Mouse (Mus musculus) midbrain, embryonic 11.5 days (tissue): ENCODE measurements at regions not wholly inside any gene's neighbourhood (a gene's known extent, or its start where the extent isn't known, plus 50 kb on each side); places are given as distances from the start of the nearest gene placed in this dataset.

Source experiments
- ATAC-seq: fragments of 200-750 bp; cut with Nextera tagmentation; 2 replicates; pipeline ENCODE4 v1.8.0; 2017; ENCODE audit warnings: moderate TSS enrichment, moderate library complexity; ENCODE audit not compliant: low FRiP score
- DNase-seq: peaks from one replicate; pipeline ENCODE4 v3.0.0; 2015; ENCODE audit warnings: low spot score; ENCODE audit errors: missing footprints
- H3K27ac ChIP-seq: fragments of 300-500 bp; sonication (generic); 2 replicates; pipeline ENCODE4 v1.5.1; 2014; ENCODE audit warnings: low read depth, low read length
- H3K27me3 ChIP-seq: fragments of 300-500 bp; sonication (generic); 2 replicates; pipeline ENCODE4 v1.6.1; 2014; ENCODE audit warnings: mild to moderate bottlenecking, low read length, moderate library complexity, mixed read lengths; ENCODE audit not compliant: control insufficient read depth, insufficient read depth
- H3K36me3 ChIP-seq: fragments of 300-500 bp; sonication (generic); 2 replicates; pipeline ENCODE4 v1.6.1; 2014; ENCODE audit warnings: mild to moderate bottlenecking, low read length, moderate library complexity, mixed read lengths; ENCODE audit not compliant: control insufficient read depth, insufficient read depth
- H3K4me1 ChIP-seq: fragments of 300-500 bp; sonication (generic); 2 replicates; pipeline ENCODE4 v1.6.1; 2014; ENCODE audit warnings: low read length; ENCODE audit not compliant: control insufficient read depth, insufficient read depth
- H3K4me2 ChIP-seq: fragments of 300-500 bp; sonication (generic); 2 replicates; pipeline ENCODE4 v1.6.1; 2014; ENCODE audit warnings: mild to moderate bottlenecking, moderate library complexity
- H3K4me3 ChIP-seq: fragments of 300-500 bp; sonication (generic); 2 replicates; pipeline ENCODE4 v1.5.1; 2014; ENCODE audit warnings: low read depth, low read length
- H3K9ac ChIP-seq: fragments of 300-500 bp; sonication (generic); 2 replicates; pipeline ENCODE4 v1.6.1; 2014; ENCODE audit warnings: low read length
- H3K9me3 ChIP-seq: fragments of 300-500 bp; sonication (generic); 2 replicates; pipeline ENCODE4 v1.6.1; 2016; ENCODE audit warnings: low read length; ENCODE audit not compliant: control insufficient read depth
- WGBS: fragments of 180-500 bp; shearing (Covaris S2); extraction: QIAGEN DNeasy Blood & Tissue Kit; methylation state at CpG from one replicate; pipeline ENCODE4 v1.1.7; 2014; 5-methylcytosine and 5-hydroxymethylcytosine counted together

DNA sequence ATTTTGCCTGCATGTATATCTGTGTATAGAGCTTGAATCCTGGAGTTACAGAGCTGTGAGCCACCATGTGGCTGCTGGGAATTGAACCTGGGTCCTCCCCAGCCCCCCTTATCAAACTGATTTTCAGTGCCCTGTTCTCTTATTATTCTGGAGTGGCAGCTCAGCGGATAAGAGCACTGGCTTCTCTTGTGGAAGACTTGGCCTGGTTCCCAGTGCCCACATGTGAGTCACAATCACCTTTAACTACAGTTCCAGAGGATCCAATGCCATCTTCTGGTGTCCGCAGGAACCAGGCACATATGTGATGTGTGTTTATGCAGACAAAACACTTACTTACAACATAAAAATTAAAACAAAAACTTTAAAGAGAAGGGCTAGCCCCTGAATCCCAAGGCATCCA, 170.3 kb downstream of the Rpl14 start:
- no peak overlapping the region for H3K9ac ChIP-seq
- no peak for ATAC-seq
- 82% methylated on average over 2 of the region's 2 CpGs for WGBS

DNA sequence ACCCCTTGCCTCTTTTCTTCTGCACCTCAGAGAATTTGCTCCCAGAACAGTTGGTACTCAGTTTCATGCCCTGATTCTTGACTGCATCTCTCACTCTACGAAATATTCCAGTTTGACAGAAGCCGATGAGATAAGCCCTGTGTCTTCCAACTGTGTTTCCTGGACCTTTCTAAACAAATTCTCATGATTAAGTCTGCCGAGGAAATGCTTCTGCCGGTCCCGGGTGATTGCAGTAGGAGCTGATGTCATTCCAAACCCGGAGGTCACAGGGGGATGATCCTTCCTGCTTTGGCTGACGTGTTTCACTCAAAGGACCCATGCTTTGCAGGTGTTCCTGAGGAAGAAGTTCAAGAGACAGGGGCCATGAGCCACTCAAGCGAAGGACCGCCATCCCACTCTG, 172.2 kb downstream of the Rpl14 start:
- Histone ChIP-seq H3K27me3 (no peaks in the 10 kb centered on the region), H3K9me3 (no peaks in the 10 kb centered on the region), H3K4me1 (peaks cover 8% of the 10 kb centered on the region), H3K27ac (no peak overlapping the region), H3K36me3 (no peaks in the 10 kb centered on the region), H3K9ac (no peak overlapping the region), H3K4me3 (no peak overlapping the region), H3K4me2 (no peak overlapping the region)
- no peak for ATAC-seq
- 83% methylated on average over 9 of the region's 9 CpGs for WGBS
- no peak for DNase-seq

More for the DNA sequence above, 170.3 kb downstream of the Rpl14 start:
- no peaks in the 10 kb centered on the region for H3K9me3 ChIP-seq
- H3K4me3 ChIP-seq, result no peak overlapping the region
- H3K27ac ChIP-seq, result no peak overlapping the region
- no peak for DNase-seq
- peaks cover 8% of the 10 kb centered on the region for H3K4me1 ChIP-seq
- no peaks in the 10 kb centered on the region for H3K36me3 ChIP-seq
- H3K27me3 ChIP-seq, result no peaks in the 10 kb centered on the region
- no peak overlapping the region for H3K4me2 ChIP-seq

DNA sequence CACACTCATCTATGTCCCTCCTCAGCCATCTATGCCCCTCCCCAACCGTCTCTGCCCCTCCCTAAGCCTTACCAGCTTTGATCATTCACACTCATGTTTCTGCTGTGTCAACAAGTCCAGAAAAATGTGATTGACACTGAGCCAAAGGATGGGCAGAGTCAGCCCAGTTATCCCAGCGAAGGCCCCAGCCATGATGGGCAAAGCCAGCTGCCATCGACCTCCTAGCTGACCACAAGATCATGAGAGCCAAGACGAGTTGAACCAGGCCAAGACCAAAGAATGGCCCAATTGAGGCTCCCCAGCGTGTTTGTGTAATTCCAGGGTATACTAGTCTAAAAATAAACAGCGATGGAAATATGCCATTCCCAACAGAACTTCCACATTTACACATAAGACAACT, 174.4 kb downstream of the Rpl14 start:
- H3K27ac ChIP-seq, result no peak overlapping the region
- no peaks in the 10 kb centered on the region for H3K27me3 ChIP-seq
- ATAC-seq (no peak), DNase-seq (no peak)
- no peak overlapping the region for H3K4me2 ChIP-seq
- no peak overlapping the region for H3K4me3 ChIP-seq
- H3K9ac ChIP-seq, result no peak overlapping the region
- H3K36me3 ChIP-seq, result no peaks in the 10 kb centered on the region
- H3K9me3 ChIP-seq, result no peaks in the 10 kb centered on the region
- WGBS, result 80% methylated on average over 6 of the region's 6 CpGs
- H3K4me1 ChIP-seq, result no peaks in the 10 kb centered on the region

DNA sequence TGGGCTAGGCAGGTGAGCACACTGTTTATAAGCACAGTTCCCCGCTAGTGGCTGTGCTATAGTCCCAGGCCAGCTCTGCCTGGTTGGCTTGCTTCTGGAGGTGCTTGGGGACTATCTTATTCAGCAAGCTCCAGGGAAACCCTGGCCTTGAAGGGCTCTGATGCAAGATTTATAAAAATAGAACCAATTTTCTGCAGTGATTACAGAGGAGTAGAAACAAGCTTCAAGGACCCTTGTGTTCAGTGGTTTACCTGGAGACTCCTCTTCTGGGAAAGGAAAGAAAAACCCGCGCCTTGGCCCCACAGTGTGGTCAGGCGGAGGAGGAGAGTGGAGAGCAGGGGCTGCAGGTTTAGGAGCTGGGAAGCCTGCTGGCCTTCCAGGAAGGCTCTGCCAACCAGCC, 178.2 kb upstream of the Ctnnb1 start:
- 87% methylated on average over 4 of the region's 4 CpGs for WGBS

DNA sequence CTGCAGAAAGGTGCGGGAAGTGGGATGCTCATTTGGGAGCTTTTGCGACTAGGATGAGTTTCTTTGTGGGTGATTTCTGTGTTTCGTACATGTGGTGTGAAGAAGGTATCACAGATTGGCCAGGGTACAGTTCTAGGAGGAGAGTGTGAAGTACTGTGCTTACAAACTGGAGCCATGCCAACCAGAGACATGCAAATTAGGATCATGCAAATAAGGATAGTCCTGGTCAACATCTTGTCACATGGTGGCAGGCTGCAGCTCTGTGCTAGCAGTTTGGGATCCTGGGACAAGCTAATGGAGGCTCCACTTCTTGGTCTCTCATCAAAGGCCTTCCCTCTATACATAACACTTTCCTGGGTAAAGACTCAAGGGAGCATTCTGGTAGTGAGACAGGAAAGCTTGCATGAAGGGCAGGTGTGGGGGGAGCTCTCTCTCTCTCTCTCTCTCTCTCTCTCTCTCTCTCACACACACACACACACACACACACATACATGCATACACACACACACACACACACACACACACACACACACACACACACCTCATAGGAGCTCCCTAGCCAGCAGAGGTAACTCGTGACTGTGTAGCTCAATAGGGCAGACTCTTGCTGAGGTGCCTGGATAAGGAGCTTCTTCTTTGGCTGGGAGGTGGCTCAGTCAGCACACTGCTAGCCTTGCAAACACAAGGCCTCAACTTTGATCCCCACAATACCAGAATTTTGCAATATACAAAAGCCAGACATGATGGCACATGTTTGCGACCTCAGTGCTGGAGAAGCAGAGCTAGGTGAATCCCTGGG, 177.1 kb upstream of the Ctnnb1 start:
- ATAC-seq, result peak; percentile 52; the same call in 1 of the 2 replicates
- H3K9ac ChIP-seq, result no peak overlapping the region
- no peaks in the 10 kb centered on the region for H3K9me3 ChIP-seq
- peaks cover 3% of the 10 kb centered on the region; the same call in 1 of the 2 replicates for H3K4me1 ChIP-seq
- DNase-seq, result no peak
- WGBS, result 87% methylated on average over 5 of the region's 5 CpGs
- no peaks in the 10 kb centered on the region for H3K27me3 ChIP-seq
- H3K36me3 ChIP-seq, result no peaks in the 10 kb centered on the region
- no peak overlapping the region for H3K4me2 ChIP-seq
- H3K27ac ChIP-seq, result no peak overlapping the region
- no peak overlapping the region for H3K4me3 ChIP-seq

More for the DNA sequence above, 178.2 kb upstream of the Ctnnb1 start:
- Histone ChIP-seq H3K4me1 (peaks cover 3% of the 10 kb centered on the region; the same call in 1 of the 2 replicates), H3K27ac (no peak overlapping the region), H3K27me3 (no peaks in the 10 kb centered on the region), H3K4me2 (no peak overlapping the region), H3K36me3 (no peaks in the 10 kb centered on the region), H3K9ac (no peak overlapping the region), H3K9me3 (no peaks in the 10 kb centered on the region), H3K4me3 (no peak overlapping the region)
- DNase-seq (no peak), ATAC-seq (no peak)

DNA sequence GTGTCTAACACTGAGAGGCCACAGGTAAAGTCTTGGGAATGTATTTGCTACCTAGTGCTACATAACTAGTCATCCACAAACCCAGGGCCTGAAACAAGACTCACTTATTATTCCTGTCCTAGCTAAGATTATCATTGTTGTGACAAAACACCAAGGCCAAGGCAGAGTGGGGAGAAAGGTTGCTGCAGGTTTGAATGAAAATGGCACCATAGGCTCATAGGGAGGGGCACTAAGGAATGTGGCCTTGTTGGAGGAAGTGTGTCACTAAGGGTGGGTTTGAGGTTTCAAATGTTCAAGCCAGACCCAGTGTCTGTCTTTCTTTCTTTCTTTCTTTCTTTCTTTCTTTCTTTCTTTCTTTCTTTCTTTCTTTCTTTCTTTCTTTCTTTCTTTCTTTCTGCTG, 174.9 kb upstream of the Ctnnb1 start:
- no peak overlapping the region for H3K9ac ChIP-seq
- DNase-seq (no peak), ATAC-seq (no peak)
- no peaks in the 10 kb centered on the region for H3K27me3 ChIP-seq
- H3K4me3 ChIP-seq, result no peak overlapping the region
- peaks cover 3% of the 10 kb centered on the region; the same call in 1 of the 2 replicates for H3K4me1 ChIP-seq
- no peaks in the 10 kb centered on the region for H3K9me3 ChIP-seq
- H3K36me3 ChIP-seq, result no peaks in the 10 kb centered on the region
- H3K27ac ChIP-seq, result no peak overlapping the region
- no peak overlapping the region for H3K4me2 ChIP-seq

DNA sequence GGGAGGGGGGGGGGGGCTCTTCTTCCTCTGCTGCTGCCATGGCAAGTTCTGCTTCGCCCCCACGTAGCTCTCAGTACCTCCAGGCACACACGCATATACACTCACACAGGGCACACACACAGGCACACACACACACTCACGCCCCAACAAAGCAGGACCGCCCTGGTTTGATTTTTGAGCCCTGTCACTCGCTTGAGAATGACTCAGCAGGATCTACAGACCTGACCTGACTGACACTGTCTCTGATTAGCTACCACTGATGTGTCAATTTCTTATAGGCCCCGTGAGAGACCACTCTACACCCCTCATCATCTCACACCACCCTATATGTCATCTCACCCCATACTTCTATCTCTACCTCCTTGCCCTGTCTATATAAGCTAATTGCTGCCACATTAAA, 173.5 kb upstream of the Ctnnb1 start:
- WGBS, result 89% methylated on average over 7 of the region's 7 CpGs
- Histone ChIP-seq H3K27ac (no peak overlapping the region), H3K27me3 (no peaks in the 10 kb centered on the region), H3K4me3 (no peak overlapping the region), H3K4me1 (peaks cover 8% of the 10 kb centered on the region), H3K9ac (no peak overlapping the region), H3K9me3 (no peaks in the 10 kb centered on the region), H3K4me2 (no peak overlapping the region), H3K36me3 (no peaks in the 10 kb centered on the region)
- DNase-seq (no peak), ATAC-seq (no peak)

DNA sequence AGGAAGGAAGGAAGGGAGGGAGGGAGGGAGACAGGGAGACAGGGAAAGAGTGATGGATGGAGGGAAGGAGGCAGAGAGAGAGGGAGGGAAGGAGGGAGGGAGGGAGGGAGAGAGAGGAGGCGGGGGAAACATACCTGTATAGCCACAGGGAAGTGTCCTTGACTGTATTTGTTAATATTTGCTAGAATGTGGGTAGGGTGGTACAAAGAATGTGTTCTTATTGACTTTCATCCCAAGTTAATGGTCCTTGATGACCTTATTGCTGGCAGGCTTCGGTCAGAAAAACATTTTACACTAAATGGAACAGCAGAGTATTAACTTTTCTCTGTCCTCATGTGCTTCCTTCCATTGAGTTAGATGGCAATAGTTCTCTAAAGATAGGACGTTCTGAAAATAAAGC, 171.0 kb upstream of the Ctnnb1 start:
- ATAC-seq, result no peak
- Histone ChIP-seq H3K4me3 (no peak overlapping the region), H3K4me1 (peaks cover 5% of the 10 kb centered on the region; the same call in 1 of the 2 replicates), H3K9me3 (no peaks in the 10 kb centered on the region), H3K27me3 (no peaks in the 10 kb centered on the region), H3K9ac (no peak overlapping the region), H3K36me3 (no peaks in the 10 kb centered on the region), H3K27ac (no peak overlapping the region), H3K4me2 (no peak overlapping the region)
- 90% methylated on average over 3 of the region's 3 CpGs for WGBS
- no peak for DNase-seq

DNA sequence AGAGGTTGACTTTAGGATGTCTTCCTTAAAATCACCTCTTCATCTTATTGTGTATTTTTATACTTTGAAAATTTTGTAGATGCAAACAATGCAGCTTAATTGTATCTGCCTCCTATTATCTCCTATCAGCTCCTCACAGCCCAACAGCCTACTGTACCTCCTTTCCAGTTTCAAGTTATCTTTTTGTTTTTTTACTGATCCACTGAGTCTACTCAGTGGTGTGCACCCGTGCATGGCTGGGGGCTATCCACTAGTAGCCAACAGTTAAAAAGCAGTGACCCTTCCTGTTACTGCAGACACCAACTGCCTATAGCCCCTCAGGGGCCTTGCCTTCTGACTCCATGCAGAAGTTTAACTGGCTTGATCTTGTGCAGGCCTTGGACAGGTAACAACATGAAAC, 170.4 kb upstream of the Ctnnb1 start:
- ATAC-seq, result no peak
- 92% methylated on average over 1 of the region's 1 CpGs for WGBS

More for the DNA sequence above, 170.4 kb upstream of the Ctnnb1 start:
- Histone ChIP-seq H3K4me3 (no peak overlapping the region), H3K36me3 (no peaks in the 10 kb centered on the region), H3K4me1 (peaks cover 5% of the 10 kb centered on the region; the same call in 1 of the 2 replicates), H3K27ac (no peak overlapping the region), H3K27me3 (no peaks in the 10 kb centered on the region), H3K4me2 (no peak overlapping the region), H3K9ac (no peak overlapping the region), H3K9me3 (no peaks in the 10 kb centered on the region)
- DNase-seq, result no peak
